Mouse (Mus musculus): ENCODE data around the gene Tspan4. TPM values are rescaled to one million over a fixed set of nuclear protein-coding genes. Genes with fewer than 3 reads are reported as not detected.

The Tspan4 gene
- polyA plus RNA-seq, 1 experiment from 2014 or later = 28.5 TPM

DNA sequence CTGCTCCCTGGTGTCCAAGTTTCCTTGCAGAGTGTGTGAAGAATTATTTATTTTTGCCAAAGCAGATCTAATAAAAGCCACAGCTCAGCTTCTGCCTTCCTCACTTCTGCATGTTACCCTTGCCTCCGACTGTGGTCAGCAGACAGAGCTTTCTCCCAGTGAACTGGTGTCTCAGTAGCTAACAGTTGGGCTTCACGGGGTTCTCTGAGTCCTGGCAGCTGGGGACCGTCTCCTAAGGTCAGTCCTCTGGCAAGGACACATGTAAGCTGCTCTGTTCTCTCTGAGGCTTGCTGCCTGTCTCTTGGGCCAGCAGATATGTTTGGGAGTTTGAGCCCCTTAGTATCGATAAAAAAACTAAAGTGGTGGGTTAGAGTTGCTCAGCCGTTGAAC, 15.0 kb upstream of the Tspan4 start:
- no peak for DNase-seq (ENCODE audit: low spot score)

DNA sequence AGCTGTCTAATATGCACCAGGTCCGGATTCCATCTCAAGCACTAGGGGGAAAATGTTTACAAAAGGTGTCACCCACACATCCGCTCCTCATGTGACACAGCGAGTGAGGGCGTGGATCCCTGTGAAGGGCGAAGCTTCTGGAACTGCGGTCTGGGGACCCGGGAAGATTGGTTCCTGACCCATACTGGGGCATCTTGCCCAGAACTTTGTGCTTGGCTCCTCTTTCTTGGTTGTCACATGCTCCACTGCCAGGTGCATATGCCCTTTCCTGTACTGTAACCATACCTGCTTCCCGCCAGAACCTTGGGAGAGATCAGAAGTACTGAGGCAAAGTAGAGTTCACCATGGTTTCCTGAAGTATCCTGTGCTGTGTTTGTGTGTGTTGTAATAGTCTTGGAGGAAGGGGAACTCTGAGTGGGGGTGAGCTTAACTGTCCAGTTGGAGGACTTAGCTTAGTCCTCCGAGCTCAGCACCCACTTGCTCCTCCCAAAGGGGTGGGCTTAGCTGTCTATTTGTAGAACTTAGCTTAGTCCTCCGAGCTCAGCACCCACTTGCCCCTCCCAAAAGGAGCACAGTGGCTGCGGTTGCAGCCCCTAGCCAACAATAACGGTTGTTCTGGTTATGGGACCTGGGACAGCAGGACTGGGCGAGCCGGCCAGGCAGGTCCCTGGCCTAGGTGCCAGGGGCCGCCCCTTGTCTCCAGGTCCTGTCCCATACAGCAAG, 14.5 kb upstream of the Tspan4 start, which contains the start of gene Cracr2b:
Gene Cracr2b (plus strand): TSS at position 704 of the 723 bp plus-strand sequence.
- DNase-seq (ENCODE audit: low spot score) = no peak

DNA sequence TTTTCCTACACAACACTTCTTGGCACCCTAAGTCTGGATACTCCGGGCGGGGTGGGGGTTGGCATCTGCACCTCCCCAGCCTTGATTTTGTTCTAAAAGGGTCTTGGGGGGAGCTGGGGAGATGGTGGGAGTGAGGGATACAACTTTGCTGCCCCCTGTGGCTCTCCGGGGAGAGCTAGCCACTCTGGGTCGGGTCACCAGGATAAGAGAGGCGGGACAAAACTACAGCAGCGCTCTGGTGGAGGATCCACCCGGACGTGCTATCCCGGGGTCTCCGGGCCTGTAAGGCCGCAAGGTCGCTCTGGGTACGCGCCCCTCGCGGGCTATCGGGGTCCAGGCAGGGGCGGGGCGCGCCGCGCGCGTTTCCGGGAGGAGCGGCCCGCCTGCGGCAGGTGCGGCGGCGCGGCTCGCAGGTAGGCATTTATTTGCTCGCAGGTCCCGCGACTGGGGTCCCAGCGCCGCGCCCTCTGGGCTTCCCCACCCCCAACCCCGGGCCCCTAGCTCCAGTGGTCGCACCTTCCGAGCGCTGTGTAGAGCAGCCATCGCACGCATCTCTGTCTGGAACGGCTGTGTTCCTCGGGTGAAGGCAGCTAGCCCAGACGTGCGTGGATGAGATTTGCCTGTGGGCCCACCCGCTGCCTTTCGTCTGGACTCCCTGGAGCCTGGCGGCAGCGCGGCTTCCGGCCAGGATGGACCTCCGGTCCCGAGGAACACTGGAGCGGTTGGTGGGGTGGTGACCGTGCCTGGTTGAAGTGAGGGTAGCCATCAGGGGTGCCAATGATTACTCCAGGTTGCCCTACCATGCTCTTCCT, 13.3 kb upstream of the Tspan4 start:
- DNase-seq (ENCODE audit: low spot score) = peak; percentile 18

DNA sequence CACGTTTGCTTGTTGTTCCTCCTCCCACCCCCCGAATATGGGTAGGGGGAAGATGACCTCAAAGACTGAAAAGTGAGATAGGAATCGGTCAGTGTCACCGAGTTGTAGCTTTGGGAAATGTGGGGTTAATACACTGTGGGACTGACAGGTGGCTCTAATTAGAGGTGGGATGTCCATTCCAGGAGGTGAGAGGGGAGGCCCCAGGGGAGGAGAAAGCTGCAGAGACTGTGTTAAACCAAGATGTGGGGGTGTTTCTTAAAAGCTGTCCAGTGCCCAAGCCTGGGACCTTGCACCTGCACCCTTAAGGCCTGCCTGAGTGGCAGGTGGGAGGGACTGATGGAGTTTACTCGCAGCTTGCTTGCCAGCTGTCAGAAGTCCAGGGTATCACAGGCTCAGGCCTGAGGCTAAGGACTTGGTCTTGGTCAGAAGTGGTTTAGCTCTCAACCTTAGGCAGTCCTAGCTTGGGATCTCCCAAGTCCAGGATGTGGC, 12.7 kb upstream of the Tspan4 start:
- no peak for DNase-seq (ENCODE audit: low spot score)

DNA sequence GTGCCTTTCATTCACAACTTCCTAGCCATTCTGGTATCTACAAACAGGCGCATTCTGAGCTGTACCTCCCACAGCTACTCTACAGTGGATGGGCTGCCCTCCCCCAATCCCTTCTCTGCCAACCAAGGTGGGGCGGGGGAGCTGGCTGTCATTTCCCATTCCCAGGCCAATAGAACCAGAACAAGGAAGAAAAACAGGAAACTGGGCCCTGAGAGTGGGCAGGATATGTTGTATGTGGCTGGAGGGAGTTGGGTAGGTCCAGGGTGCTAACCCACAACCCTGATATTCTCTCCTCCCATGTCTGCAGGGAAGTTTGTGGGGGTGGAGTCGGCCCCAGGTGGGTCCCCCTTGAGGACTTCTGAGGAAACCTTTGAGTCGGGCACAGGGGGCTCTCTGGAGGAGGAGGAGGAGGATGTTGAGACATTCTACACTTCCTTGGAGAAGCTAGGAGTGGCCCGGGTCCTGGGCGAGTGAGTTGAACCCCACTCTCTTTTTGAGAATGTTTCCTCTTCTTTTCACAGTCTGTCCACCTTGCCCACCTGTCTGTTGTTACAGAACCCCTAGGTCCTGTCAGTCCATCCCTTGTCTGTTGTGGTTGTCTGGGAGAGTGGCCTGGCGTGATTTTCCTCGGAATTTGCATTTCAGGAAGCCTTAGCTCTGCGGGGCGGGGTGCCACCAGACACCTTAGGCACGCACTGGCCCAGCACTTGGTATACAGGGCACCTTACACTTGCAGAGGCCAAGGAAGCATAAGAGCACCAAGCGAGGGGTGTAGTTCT, 11.0 kb upstream of the Tspan4 start:
- DNase-seq (ENCODE audit: low spot score) = no peak

DNA sequence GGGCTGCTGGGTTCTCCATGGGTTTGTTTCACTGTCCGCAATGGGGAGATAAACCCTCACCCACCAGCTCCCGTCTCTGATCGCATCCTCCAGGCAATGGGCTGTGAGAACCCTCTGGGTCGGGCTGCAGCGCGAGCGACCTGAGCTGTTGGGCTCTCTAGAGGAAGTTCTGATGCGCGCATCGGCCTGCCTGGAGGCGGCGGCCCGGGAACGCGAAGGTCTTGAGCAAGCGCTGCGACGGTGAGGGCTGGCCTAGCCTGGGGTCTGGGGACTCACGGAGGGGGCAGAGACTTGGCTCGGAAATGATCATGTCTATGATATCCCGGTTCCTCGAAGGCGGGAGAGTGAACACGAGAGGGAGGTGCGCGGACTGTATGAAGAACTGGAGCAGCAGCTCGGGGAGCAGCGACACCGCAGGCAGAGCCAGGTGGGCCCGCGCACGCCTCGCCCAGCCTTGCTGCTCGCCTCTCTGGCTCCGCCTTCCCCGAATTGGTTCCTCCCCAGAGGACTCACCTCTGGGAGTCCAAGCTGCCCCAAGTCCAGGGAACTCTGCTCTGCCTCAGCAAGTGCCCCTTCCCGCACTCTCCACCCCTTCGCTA, 10.3 kb upstream of the Tspan4 start:
- no peak for DNase-seq (ENCODE audit: low spot score)

DNA sequence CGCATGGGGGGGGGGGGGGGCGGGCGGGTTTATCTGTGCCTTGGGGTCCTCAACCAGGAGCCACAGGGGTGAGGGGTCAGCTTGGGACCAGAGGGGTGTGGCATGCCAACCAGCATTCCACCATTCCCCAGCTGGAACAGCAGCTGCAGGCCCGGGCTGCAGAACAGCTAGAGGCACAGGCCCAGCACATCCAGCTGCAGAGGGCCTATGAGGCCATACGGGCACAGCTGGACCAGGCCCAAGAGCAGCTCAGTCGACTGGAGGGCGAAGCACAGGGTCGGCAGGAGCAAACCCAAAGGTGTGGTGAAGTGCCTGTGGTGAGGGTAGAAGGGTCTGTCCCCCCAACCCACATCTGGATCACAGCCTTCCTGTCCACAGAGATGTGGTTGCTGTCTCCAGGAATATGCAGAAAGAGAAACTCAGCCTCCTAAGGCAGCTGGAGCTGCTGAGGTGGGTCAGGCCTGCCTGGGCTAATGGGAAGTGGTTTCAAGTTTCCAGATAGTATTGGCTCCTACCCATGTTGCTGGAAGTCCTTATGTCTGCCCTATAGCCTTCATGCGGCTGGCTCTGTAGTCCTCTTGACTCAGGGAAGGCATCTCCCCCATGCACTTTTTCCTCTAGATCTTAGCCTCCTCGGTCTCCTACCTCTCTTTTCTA, 9.5 kb upstream of the Tspan4 start:
- no peak for DNase-seq (ENCODE audit: low spot score)

DNA sequence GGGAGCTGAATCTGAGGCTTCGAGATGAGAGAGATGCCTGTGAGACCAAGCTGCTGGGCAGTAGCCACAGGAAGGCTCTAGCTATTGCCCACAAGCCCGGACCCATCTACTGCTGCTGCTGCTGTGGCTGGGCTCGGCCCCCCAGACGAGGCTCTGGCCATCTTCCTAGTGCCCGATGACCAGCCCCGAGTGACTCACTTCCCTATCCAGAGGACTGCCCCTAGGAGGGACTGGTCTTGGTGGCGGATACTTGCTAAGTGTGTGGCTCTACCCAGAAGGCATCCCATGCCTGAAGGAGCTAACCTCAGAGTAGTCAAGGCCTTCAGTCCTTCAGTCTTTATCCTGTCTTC, 9.0 kb upstream of the Tspan4 start:
- no peak for DNase-seq (ENCODE audit: low spot score)

DNA sequence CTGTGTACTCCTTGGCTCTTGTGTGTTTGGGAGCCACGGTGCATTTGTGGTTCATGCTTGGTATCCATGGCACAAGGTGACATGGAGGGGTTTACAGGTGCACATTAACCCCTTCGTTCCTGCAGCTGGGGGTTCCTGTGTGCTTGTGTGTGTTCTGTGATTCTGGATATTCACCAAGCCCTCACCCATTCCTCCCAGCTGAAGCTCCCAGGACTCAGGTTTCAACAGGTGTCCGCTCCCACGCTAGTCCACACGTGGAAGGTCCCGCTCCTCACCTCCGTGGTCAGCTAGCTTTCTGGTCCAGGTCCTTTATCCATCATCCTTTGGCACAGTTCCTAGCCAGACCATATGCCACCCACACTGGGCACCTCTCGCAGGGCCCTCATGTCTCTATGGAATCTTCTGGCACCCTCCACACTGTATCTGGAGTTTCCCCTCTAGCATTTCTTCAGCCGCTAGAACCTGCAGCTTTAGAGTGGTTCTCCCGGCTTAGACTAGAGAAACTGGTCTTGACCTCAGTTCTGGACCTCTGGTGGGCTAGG, 8.4 kb upstream of the Tspan4 start:
- DNase-seq (ENCODE audit: low spot score) = no peak

DNA sequence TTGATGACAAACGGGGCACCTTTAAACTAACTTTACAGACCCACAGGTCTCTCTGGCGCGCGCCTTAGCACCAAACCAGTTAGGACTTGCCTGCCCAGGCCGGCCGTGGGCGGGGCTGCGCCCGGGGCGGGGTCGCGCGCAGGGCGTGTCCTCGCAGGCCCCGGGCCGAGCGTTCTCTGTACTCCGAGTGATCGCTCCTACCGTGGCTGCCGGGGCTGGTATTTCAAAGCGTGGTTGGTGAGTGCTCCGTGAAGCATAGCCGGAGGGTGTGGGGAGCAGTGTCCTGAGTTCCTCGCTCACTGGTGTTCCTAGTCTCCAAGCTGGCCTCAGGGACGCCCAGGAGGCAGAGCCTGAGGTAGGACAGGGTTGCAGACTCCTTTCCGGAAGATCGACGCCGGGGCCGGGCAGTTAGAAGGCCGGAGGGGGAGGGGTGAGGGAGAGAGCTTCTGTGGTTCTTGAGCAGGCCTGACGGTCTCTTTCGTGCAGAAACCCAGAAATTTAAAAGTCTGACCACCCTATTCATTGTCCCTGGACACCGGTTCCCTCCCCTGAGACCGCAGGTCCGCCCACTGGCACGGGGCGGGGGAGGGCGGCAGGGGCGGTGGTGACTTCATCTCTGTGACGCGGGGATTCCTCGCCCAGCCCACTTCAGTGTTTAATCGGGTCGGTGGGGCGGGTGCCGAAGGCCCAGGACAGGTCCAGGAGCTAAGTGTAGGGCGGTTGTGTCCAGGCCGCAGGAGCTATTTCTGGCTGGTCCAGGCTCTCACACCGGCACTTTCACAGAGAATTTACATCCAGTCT, 7.6 kb upstream of the Tspan4 start, which contains the start of gene Cd151:
Gene Cd151 (plus strand): TSS at position 163 of the 801 bp plus-strand sequence.
- DNase-seq (ENCODE audit: low spot score) = peak; percentile 60

DNA sequence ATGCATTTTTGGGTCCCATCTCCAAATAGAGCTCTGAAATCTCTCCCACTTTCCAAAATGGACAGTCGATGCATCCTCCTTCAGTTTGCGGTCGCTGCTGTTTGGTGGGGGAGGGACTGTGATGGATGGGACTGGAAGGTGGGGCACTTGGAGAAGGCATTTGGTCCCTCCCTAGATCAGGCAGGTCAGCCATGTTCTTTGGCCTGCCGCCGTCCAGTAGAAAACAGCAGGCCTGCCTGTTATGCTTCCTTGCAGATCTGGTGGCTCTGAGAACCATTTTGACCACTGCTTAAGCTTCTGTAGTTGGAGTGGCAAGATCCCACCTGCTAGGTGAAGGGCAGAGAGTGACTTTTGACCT, 6.9 kb upstream of the Tspan4 start:
- DNase-seq (ENCODE audit: low spot score) = no peak

DNA sequence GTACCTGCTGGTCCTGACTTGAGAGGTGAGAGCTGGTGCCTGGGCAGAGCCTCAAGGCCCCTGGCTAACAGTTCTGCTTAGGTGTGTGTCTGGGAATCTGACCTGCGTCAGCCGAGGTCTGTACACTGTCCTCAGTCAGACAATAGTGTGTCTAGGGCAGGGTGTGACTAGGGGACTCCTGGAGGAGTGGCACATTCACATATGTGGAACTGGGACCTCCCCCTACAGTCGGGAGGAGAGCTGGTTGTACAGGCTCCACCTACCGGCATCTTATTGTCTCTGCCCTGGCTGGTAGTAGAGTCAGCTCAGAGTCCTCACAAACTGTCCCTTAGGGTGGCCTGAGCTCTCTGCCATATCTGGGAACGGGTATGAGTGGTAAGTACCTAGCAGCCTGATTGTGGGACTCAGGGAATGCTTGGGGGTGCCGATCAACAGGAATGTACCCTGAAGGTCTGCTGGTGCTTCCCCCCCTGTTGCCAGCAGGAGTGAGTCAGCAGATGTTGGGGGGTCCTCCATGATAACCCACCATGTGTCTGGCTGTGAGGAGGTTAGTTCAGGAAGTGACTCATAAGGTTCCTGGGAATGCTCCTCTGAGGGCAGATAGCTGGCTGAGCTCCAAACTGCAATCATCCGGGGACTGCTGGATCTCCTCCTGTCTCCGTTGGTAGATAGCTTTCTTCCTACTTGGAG, 6.4 kb upstream of the Tspan4 start:
- peak; percentile 68 for DNase-seq (ENCODE audit: low spot score)

DNA sequence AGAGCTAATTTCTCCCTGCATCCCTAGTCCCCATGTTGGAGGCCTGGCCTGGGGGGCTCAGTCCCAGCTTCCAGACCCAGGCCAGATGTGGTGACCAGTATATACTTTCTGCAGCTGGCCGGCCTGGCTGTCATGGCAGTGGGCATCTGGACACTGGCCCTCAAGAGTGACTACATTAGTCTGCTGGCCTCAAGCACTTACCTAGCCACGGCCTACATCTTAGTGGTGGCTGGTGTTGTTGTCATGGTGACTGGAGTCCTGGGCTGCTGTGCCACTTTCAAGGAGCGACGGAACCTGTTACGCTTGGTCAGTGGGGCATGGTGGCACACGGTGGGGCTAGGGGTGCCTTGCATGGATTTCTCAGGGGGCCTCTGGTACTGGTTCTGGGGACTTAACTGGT, 5.7 kb upstream of the Tspan4 start:
- DNase-seq (ENCODE audit: low spot score) = no peak

DNA sequence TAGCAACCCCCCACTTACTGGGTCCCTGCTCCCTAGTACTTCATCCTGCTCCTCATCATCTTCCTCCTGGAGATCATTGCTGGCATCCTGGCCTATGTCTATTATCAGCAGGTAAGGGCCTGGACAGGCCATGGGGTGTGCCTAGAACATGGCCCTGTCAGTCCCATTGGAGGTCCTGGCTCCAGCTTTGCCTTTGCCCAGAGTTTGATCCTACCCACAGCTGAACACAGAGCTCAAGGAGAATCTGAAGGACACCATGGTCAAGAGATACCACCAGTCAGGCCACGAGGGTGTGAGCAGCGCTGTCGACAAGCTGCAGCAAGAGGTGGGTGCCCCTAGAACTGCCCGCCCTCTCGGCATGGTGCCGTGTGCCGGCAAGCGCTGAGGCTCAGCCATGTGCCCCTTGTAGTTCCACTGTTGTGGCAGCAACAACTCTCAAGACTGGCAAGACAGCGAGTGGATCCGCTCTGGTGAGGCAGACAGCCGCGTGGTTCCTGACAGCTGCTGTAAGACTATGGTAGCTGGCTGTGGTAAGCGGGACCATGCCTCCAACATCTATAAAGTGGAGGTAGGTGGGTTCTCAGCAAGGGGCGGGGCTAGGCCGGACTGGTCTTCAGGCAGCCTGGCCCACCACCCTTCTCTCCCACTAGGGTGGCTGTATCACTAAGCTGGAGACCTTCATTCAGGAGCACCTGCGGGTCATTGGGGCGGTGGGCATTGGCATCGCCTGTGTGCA, 5.0 kb upstream of the Tspan4 start:
- no peak for DNase-seq (ENCODE audit: low spot score)

DNA sequence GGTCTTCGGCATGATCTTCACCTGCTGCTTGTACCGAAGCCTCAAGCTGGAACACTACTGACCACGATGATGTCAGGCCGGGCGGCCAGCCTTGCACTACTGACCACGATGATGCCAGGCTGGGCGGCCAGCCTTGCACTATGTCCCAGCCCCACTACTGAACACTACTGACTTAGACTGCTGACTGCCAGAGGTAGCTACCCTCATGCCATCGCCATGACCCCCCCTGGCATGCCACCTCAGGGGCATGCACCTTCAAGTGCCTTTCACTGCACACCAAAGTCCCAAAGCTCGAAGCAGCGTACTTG, 4.4 kb upstream of the Tspan4 start:
- no peak for DNase-seq (ENCODE audit: low spot score)

DNA sequence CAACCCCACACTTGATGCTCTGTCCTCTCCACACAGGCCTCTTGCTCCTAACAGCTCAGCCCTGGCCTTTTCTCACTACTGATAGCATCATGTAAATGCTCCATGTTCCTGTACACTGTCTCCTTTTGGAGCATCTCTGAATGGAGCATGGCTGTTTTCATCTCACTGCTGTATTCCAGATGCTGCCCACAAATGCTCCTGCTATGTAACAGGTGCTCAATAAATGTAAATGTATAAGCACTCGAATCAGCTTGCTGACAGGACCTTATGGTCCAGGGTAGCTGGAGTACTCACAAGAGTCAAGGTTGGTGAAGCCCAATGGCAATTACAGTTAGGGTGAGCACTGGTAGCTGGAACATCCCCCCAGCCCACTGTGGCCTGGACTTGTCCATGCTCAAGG, 3.8 kb upstream of the Tspan4 start:
- no peak for DNase-seq (ENCODE audit: low spot score)

DNA sequence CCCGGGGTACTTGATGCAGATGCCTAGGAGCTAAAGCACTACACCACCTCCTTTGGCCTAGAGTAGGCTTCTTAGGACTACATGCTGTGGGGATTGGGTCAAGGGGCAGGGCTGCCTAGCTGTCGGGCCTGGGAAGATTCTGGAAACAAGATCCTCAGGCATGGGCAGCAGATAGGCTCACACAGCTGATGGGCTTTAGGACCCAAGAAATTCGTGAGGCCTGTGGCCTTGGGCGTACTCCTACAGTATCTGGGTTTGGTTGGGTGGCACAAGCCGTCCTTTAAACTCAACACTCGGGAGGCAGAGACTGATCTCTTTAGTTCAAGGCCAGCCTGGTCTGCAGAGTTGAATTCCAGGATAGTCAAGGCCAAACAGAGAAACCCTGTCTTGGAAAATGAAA, 2.8 kb upstream of the Tspan4 start:
- DNase-seq (ENCODE audit: low spot score) = no peak

DNA sequence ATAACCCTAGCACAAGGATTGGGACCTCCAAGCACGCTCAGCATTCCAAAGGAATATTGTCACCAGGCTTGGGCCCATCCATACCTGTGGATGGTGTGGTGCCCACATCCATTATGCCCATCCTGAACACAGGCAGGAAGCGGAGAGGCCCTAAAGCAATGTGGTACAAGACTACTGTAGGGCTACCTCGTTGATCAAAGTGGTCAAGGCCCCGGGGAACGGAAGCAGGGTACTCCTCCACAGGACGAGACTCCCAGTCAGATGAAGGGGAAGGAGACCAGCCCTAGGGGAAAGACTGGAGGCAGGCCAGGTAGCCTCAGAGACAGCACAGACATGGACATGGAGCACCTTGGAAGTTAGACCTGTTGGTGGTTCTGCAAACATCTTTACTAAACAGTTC, 2.3 kb upstream of the Tspan4 start:
- no peak for DNase-seq (ENCODE audit: low spot score)

DNA sequence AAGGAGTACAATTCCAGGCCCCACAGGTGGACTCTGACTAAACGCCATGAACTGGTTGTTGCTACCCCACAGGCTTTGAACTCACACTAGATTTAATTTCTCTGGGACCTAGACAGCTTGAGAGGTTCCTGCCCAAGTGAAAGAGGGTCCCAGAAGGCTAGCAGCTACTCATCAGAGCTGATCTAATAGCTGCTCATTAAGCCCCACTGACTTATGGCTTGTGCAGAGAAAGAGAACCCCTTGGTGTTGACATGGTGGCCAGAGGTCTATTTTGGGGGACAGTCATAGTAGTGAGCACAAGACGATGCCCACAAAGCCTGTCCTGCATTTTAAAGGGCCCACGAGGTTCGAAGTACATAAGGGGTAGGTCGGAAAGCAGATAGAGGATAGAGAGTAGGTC, 880 bp upstream of the Tspan4 start:
- no peak for DNase-seq (ENCODE audit: low spot score)

All from thymus, postnatal 0 days (tissue).